Mouse (Mus musculus): Measurements from ENCODE around the gene Dmrt1. TPM values are rescaled to one million over a fixed set of nuclear protein-coding genes. Genes with fewer than 3 reads are reported as not detected.

Dmrt1 gene
- polyA plus RNA-seq, 1 experiment: not detected

GRCm38 (mm10) chr19:25574981-25575814 is 69.8 kb downstream of the Dmrt1 start:
- Histone ChIP-seq H3K27me3 (ENCODE audit: control insufficient read depth, insufficient read depth, low read length) (no peaks in the 10 kb centered on the region; the same call in 1 of the 2 replicates), H3K4me1 (ENCODE audit: control insufficient read depth, insufficient read depth, low read length) (no peaks in the 10 kb centered on the region), H3K27ac (ENCODE audit: insufficient read depth, low read length) (no peak overlapping the region), H3K4me3 (replicated peaks; ENCODE audit: insufficient read depth, low read depth, low read length) (no peak overlapping the region)
- DNase-seq: no peak
- no peak for TF ChIP-seq CTCF (IDR thresholded peaks at IDR 0.05; ENCODE audit: borderline replicate concordance, insufficient read depth, low read depth, low read length)
- TF ChIP-seq POLR2A (IDR thresholded peaks at IDR 0.05; ENCODE audit: borderline replicate concordance, insufficient read depth, low read length): no peak
- WGBS: 21% methylated on average over 17 of the region's 17 CpGs

- H3K27me3 ChIP-seq (ENCODE audit: control insufficient read depth, insufficient read depth, low read length): no peaks in the 10 kb centered on the region; the same call in 1 of the 2 replicates
- WGBS: 90% methylated on average over 2 of the region's 2 CpGs
These were observed 72.9 kb downstream of the Dmrt1 start for GRCm38 (mm10) chr19:25578358-25578757.

GRCm38 (mm10) chr19:25579440-25579839 is 74.0 kb downstream of the Dmrt1 start:
- 91% methylated on average over 2 of the region's 2 CpGs for WGBS

More at GRCm38 (mm10) chr19:25578358-25578757, 72.9 kb downstream of the Dmrt1 start:
- TF ChIP-seq POLR2A (IDR thresholded peaks at IDR 0.05; ENCODE audit: borderline replicate concordance, insufficient read depth, low read length): no peak
- no peak for TF ChIP-seq CTCF (IDR thresholded peaks at IDR 0.05; ENCODE audit: borderline replicate concordance, insufficient read depth, low read depth, low read length)
- H3K27ac ChIP-seq (ENCODE audit: insufficient read depth, low read length): no peak overlapping the region
- DNase-seq: no peak
- H3K4me3 ChIP-seq (replicated peaks; ENCODE audit: insufficient read depth, low read depth, low read length): no peak overlapping the region
- H3K4me1 ChIP-seq (ENCODE audit: control insufficient read depth, insufficient read depth, low read length): no peaks in the 10 kb centered on the region

GRCm38 (mm10) chr19:25597717-25598232 is 92.4 kb downstream of the Dmrt1 start:
- no peak for DNase-seq
- TF ChIP-seq CTCF (IDR thresholded peaks at IDR 0.05; ENCODE audit: borderline replicate concordance, insufficient read depth, low read depth, low read length): no peak
- TF ChIP-seq POLR2A (IDR thresholded peaks at IDR 0.05; ENCODE audit: borderline replicate concordance, insufficient read depth, low read length): no peak
- WGBS: 76% methylated on average over 3 of the region's 3 CpGs
- Histone ChIP-seq H3K4me3 (replicated peaks; ENCODE audit: insufficient read depth, low read depth, low read length) (no peak overlapping the region), H3K27me3 (ENCODE audit: control insufficient read depth, insufficient read depth, low read length) (peaks cover 2% of the 10 kb centered on the region; the same call in 1 of the 2 replicates), H3K4me1 (ENCODE audit: control insufficient read depth, insufficient read depth, low read length) (no peaks in the 10 kb centered on the region), H3K27ac (ENCODE audit: insufficient read depth, low read length) (no peak overlapping the region)

More at GRCm38 (mm10) chr19:25579440-25579839, 74.0 kb downstream of the Dmrt1 start:
- no peak overlapping the region for H3K4me3 ChIP-seq (replicated peaks; ENCODE audit: insufficient read depth, low read depth, low read length)
- no peak for TF ChIP-seq POLR2A (IDR thresholded peaks at IDR 0.05; ENCODE audit: borderline replicate concordance, insufficient read depth, low read length)
- no peak for TF ChIP-seq CTCF (IDR thresholded peaks at IDR 0.05; ENCODE audit: borderline replicate concordance, insufficient read depth, low read depth, low read length)
- DNase-seq: no peak
- H3K27me3 ChIP-seq (ENCODE audit: control insufficient read depth, insufficient read depth, low read length): no peaks in the 10 kb centered on the region; the same call in 1 of the 2 replicates
- no peaks in the 10 kb centered on the region for H3K4me1 ChIP-seq (ENCODE audit: control insufficient read depth, insufficient read depth, low read length)
- no peak overlapping the region for H3K27ac ChIP-seq (ENCODE audit: insufficient read depth, low read length)

- peaks cover 2% of the 10 kb centered on the region; the same call in 1 of the 2 replicates for H3K27me3 ChIP-seq (ENCODE audit: control insufficient read depth, insufficient read depth, low read length)
- H3K27ac ChIP-seq (ENCODE audit: insufficient read depth, low read length): no peak overlapping the region
- whole genome bisulfite sequencing: 6% methylated on average over 4 of the region's 4 CpGs
- H3K4me3 ChIP-seq (replicated peaks; ENCODE audit: insufficient read depth, low read depth, low read length): no peak overlapping the region
- TF ChIP-seq CTCF (IDR thresholded peaks at IDR 0.05; ENCODE audit: borderline replicate concordance, insufficient read depth, low read depth, low read length): no peak
- no peak for TF ChIP-seq POLR2A (IDR thresholded peaks at IDR 0.05; ENCODE audit: borderline replicate concordance, insufficient read depth, low read length)
- DNase-seq: no peak
- no peaks in the 10 kb centered on the region for H3K4me1 ChIP-seq (ENCODE audit: control insufficient read depth, insufficient read depth, low read length)
These were observed 93.2 kb downstream of the Dmrt1 start for GRCm38 (mm10) chr19:25598626-25599025.

GRCm38 (mm10) chr19:25601966-25602365 is 96.5 kb downstream of the Dmrt1 start:
- no peaks in the 10 kb centered on the region for H3K4me1 ChIP-seq (ENCODE audit: control insufficient read depth, insufficient read depth, low read length)
- peaks cover 11% of the 10 kb centered on the region; the same call in 1 of the 2 replicates for H3K27me3 ChIP-seq (ENCODE audit: control insufficient read depth, insufficient read depth, low read length)
- no peak overlapping the region for H3K27ac ChIP-seq (ENCODE audit: insufficient read depth, low read length)
- TF ChIP-seq POLR2A (IDR thresholded peaks at IDR 0.05; ENCODE audit: borderline replicate concordance, insufficient read depth, low read length): no peak
- TF ChIP-seq CTCF (IDR thresholded peaks at IDR 0.05; ENCODE audit: borderline replicate concordance, insufficient read depth, low read depth, low read length): no peak
- no peak for DNase-seq
- WGBS: 18% methylated on average over 8 of the region's 8 CpGs
- no peak overlapping the region for H3K4me3 ChIP-seq (replicated peaks; ENCODE audit: insufficient read depth, low read depth, low read length)

- Histone ChIP-seq H3K27me3 (ENCODE audit: control insufficient read depth, insufficient read depth, low read length) (peaks cover 31% of the 10 kb centered on the region; the same call in 1 of the 2 replicates), H3K27ac (ENCODE audit: insufficient read depth, low read length) (no peak overlapping the region), H3K4me1 (ENCODE audit: control insufficient read depth, insufficient read depth, low read length) (no peaks in the 10 kb centered on the region), H3K4me3 (replicated peaks; ENCODE audit: insufficient read depth, low read depth, low read length) (no peak overlapping the region)
- no peak for TF ChIP-seq CTCF (IDR thresholded peaks at IDR 0.05; ENCODE audit: borderline replicate concordance, insufficient read depth, low read depth, low read length)
- no peak for TF ChIP-seq POLR2A (IDR thresholded peaks at IDR 0.05; ENCODE audit: borderline replicate concordance, insufficient read depth, low read length)
- DNase-seq: no peak
- 3% methylated on average over 21 of the region's 21 CpGs for WGBS
These were observed 102.2 kb downstream of the Dmrt1 start for GRCm38 (mm10) chr19:25607461-25608205.

All from cerebellum, adult 2 months (tissue).